10 mouse cellular contexts compared by ENCODE assay signal in the genomic region with DNA sequence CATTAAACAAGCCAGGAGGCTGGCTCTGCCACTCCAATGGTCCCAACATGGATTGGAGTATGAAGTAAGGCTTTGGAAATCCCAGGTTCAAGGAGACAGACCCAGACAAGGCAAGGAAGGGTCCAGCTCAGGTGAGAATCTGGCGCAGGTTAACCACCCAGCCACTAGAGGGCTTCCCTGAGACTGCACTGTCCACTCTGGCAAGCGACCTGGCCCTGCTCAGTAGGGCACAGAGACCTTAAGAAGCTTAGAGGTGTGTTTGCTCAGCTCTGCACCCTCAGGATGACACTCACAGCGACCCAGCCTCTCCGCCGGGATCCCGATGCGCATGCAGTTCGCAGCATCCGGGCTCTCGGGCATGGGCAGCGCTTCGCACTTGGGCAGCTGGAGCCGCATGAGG.
A peak's percentile ranks its signal among the peaks of the same experiment; 100 is the strongest.
DNase-seq lines count a peak whose midpoint lies in the region; ATAC-seq and TF ChIP-seq lines count a peak whose summit lies in the region.
"Had no signal": no experiment of that assay in that cellular context is flagged by ENCODE, and none has a peak within 500 bp of the region (broad histone marks: within the 10 kb centered on the region; RNA-seq: fewer than 3 reads in every experiment).

No protein-coding gene starts in this region.

- intact Hi-C loops in left cerebral cortex, postnatal 25 days (cut with DNase I) = loop anchor here (2.0 kb wide), 1 partner anchor 168 kb away; a partner anchor contains a TSS

- no peak overlapping the region for H3K4me3 ChIP-seq in kidney, postnatal 0 days (replicated peaks; ENCODE audit: low read depth, low read length)
- no peak overlapping the region for H3K4me3 ChIP-seq in kidney, embryonic 16.5 days (ENCODE audit: low read length)
- H3K4me3 ChIP-seq in CH12.LX (replicated peaks in 1 of 3; ENCODE audit: low read depth in 2 of 3, low read length in 2 of 3, poor library complexity in 1 of 3) = no peak overlapping the region
- H3K4me3 ChIP-seq in ES-Bruce4 (ENCODE audit: low read depth, low read length) = peak overlapping the region; percentile 23
- H3K4me3 ChIP-seq: heart, embryonic 10.5 days; liver, embryonic 13.5 days had no signal

- TF ChIP-seq POLR2A in CH12.LX (IDR thresholded peaks at IDR 0.05; ENCODE audit: low read depth, low read length) (no peak), ES-Bruce4 (IDR thresholded peaks at IDR 0.05; ENCODE audit: insufficient read depth, low read length) (no peak)

- TF ChIP-seq EP300 in CH12.LX (IDR thresholded peaks at IDR 0.05; ENCODE audit: low read length) (no peak), ES-Bruce4 (IDR thresholded peaks at IDR 0.05; ENCODE audit: insufficient read depth, low read depth, low read length) (no peak)

- no peak for DNase-seq in kidney, postnatal 0 days (ENCODE audit: low spot score)
- peak; percentile 23 for DNase-seq in CH12.LX (ENCODE audit: extremely low read depth)
- DNase-seq in lung, postnatal 25 days (ENCODE audit: low spot score) = peak; percentile 7
- DNase-seq in frontal cortex, postnatal 25 days (ENCODE audit: low spot score in 2 of 2) = no peak
- no peak for DNase-seq in left cerebral cortex, postnatal 25 days (ENCODE audit: low spot score in 2 of 2)
- DNase-seq: liver, embryonic 13.5 days; right cerebral cortex, postnatal 4 days had no signal

- no peaks in the 10 kb centered on the region for H3K9me3 ChIP-seq in kidney, postnatal 0 days (replicated peaks; ENCODE audit: low read length)
- H3K9me3 ChIP-seq in kidney, embryonic 16.5 days (ENCODE audit: low read length) = no peaks in the 10 kb centered on the region
- H3K9me3 ChIP-seq in CH12.LX (replicated peaks; ENCODE audit: low read length) = no peaks in the 10 kb centered on the region
- H3K9me3 ChIP-seq in ES-Bruce4 (replicated peaks; ENCODE audit: control insufficient read depth, insufficient read depth, low read length, poor library complexity, severe bottlenecking) = no peaks in the 10 kb centered on the region
- H3K9me3 ChIP-seq: heart, embryonic 10.5 days; liver, embryonic 13.5 days had no signal

- H3K27ac ChIP-seq in kidney, postnatal 0 days = no peak overlapping the region
- H3K27ac ChIP-seq in kidney, embryonic 16.5 days (ENCODE audit: low read length) = no peak overlapping the region
- H3K27ac ChIP-seq in CH12.LX (ENCODE audit: insufficient read depth, low read depth) (no peak overlapping the region), ES-Bruce4 (ENCODE audit: insufficient read depth, low read length) (no peak overlapping the region)
- H3K27ac ChIP-seq: heart, embryonic 10.5 days; liver, embryonic 13.5 days had no signal

- TF ChIP-seq CTCF in kidney, postnatal 0 days (IDR thresholded peaks at IDR 0.05; ENCODE audit: low read depth) = peak; percentile 47
- TF ChIP-seq CTCF in CH12.LX (conservative IDR thresholded peaks at IDR 0.05 in 1 of 2, IDR thresholded peaks at IDR 0.05 in 1 of 2; ENCODE audit: low read depth in 2 of 2, low read length in 2 of 2) (peak; percentile 43 to 66; a peak in 3 of 4 replicates), ES-Bruce4 (IDR thresholded peaks at IDR 0.05; ENCODE audit: low read depth, low read length) (peak; percentile 68)

- dilution Hi-C loops in CH12.LX (cut with MboI; ENCODE audit: extremely low pct_ligation_motif_present, extremely low pct_unique_long_range_greater_than_20kb, low sequenced_read_pairs) = no loop called here

- in situ Hi-C loops in CH12.LX (cut with MboI; ENCODE audit: low pct_ligation_motif_present, low pct_unique_long_range_greater_than_20kb, low sequenced_read_pairs) = loop anchor here (5.0 kb wide), 1 partner anchor 239 kb away; no protein-coding TSS in a partner anchor

- no peaks in the 10 kb centered on the region for H3K27me3 ChIP-seq in kidney, postnatal 0 days (ENCODE audit: insufficient read depth, low read length)
- no peaks in the 10 kb centered on the region for H3K27me3 ChIP-seq in kidney, embryonic 16.5 days (ENCODE audit: insufficient read depth, low read length)
- peaks cover 29% of the 10 kb centered on the region for H3K27me3 ChIP-seq in CH12.LX (replicated peaks)
- no peaks in the 10 kb centered on the region for H3K27me3 ChIP-seq in ES-Bruce4 (ENCODE audit: control insufficient read depth, insufficient read depth, low read length, poor library complexity, severe bottlenecking)
- H3K27me3 ChIP-seq: liver, embryonic 13.5 days had no signal

- no peak overlapping the region for H3K4me2 ChIP-seq in kidney, postnatal 0 days (ENCODE audit: low read length)
- H3K4me2 ChIP-seq in kidney, embryonic 16.5 days (replicated peaks; ENCODE audit: low read depth, low read length) = no peak overlapping the region
- H3K4me2 ChIP-seq in CH12.LX (ENCODE audit: insufficient read depth, low read depth, poor library complexity, severe bottlenecking) = no peak overlapping the region
- H3K4me2 ChIP-seq: liver, embryonic 13.5 days had no signal

- 85% methylated on average over 13 of the region's 13 CpGs for WGBS in kidney, postnatal 0 days
- 85% methylated on average over 13 of the region's 13 CpGs for WGBS in kidney, embryonic 16.5 days

- 0 out of 2 replicates have a peak, but pooled peaks cover 3% of the 10 kb centered on the region for H3K4me1 ChIP-seq in kidney, postnatal 0 days (replicated peaks; ENCODE audit: insufficient read depth, low read length)
- peaks cover 20% of the 10 kb centered on the region for H3K4me1 ChIP-seq in kidney, embryonic 16.5 days (ENCODE audit: insufficient read depth, low read length)
- H3K4me1 ChIP-seq in CH12.LX (ENCODE audit: control insufficient read depth in 1 of 2, insufficient read depth in 2 of 2) = no peaks in the 10 kb centered on the region
- H3K4me1 ChIP-seq in ES-Bruce4 (ENCODE audit: control insufficient read depth, insufficient read depth, low read length) = peaks cover 4% of the 10 kb centered on the region
- H3K4me1 ChIP-seq: liver, embryonic 13.5 days had no signal

- TF ChIP-seq RAD21 in CH12.LX (IDR thresholded peaks at IDR 0.05; ENCODE audit: low read depth, low read length) = no peak; the same call in none of the 2 replicates

- H3K36me3 ChIP-seq in kidney, postnatal 0 days (ENCODE audit: insufficient read depth, low read length) = 0 out of 2 replicates have a peak, but pooled peaks cover 3% of the 10 kb centered on the region
- no peaks in the 10 kb centered on the region for H3K36me3 ChIP-seq in kidney, embryonic 16.5 days (ENCODE audit: insufficient read depth, low read length)
- H3K36me3 ChIP-seq in CH12.LX (replicated peaks in 1 of 2; ENCODE audit: control insufficient read depth in 1 of 2, insufficient read depth in 1 of 2, low read length in 1 of 2) = no peaks in the 10 kb centered on the region
- H3K36me3 ChIP-seq in ES-Bruce4 (ENCODE audit: control insufficient read depth, insufficient read depth, low read length, poor library complexity, severe bottlenecking) = no peaks in the 10 kb centered on the region
- H3K36me3 ChIP-seq: liver, embryonic 13.5 days had no signal

- H3K79me2 ChIP-seq in CH12.LX (replicated peaks; ENCODE audit: control insufficient read depth, extremely low read depth, insufficient read depth, poor library complexity, severe bottlenecking) = no peaks in the 10 kb centered on the region

- no peak for ATAC-seq in kidney, postnatal 0 days (replicated peaks; ENCODE audit: low FRiP score, low read depth)
- ATAC-seq in kidney, embryonic 16.5 days (ENCODE audit: low FRiP score, low TSS enrichment) = no peak

- H3K9ac ChIP-seq in kidney, postnatal 0 days (ENCODE audit: low read depth, low read length) = no peak overlapping the region
- no peak overlapping the region for H3K9ac ChIP-seq in kidney, embryonic 16.5 days (replicated peaks; ENCODE audit: low read length)
- H3K9ac ChIP-seq in CH12.LX (ENCODE audit: insufficient read depth, low read depth) = no peak overlapping the region
- no peak overlapping the region for H3K9ac ChIP-seq in ES-Bruce4 (ENCODE audit: low read depth, poor library complexity, severe bottlenecking)
- H3K9ac ChIP-seq: liver, embryonic 13.5 days had no signal

TF ChIP-seq in CH12.LX, 34 proteins besides CTCF, POLR2A, EP300 and RAD21:
- TF ChIP-seq JUN (IDR thresholded peaks at IDR 0.05; ENCODE audit: insufficient read depth, low read depth, low read length) (no peak), SMC3 (IDR thresholded peaks at IDR 0.05; ENCODE audit: low read depth, low read length) (peak; percentile 39; the same call in 1 of the 2 replicates), E2F4 (IDR thresholded peaks at IDR 0.05; ENCODE audit: insufficient replicate concordance, low read depth, low read length) (no peak)
TF ChIP-seq in CH12.LX: peak in this region for 1.

Comparison
In these comparisons a context has a peak if more than half of its experiments do, and no peak if none do; other contexts are left out.
1. DNase-seq: peak in CH12.LX (single experiment) and lung, postnatal 25 days (single experiment); none in kidney, postnatal 0 days (single experiment), frontal cortex, postnatal 25 days (0 of 2) and left cerebral cortex, postnatal 25 days (0 of 2).
2. Peak in every context shown above with its lines, with median percentiles within 50 percentile points of each other: CTCF ChIP-seq.